Mouse (Mus musculus) liver, embryonic 15.5 days (tissue): ENCODE measurements around the gene P3h2. TPM values are rescaled to one million over a fixed set of nuclear protein-coding genes. Genes with fewer than 3 reads are reported as not detected.

Experiments
- ATAC-seq: fragments of 200-750 bp; cut with Nextera tagmentation; 2 replicates; pipeline ENCODE4 v1.8.0; 2017; ENCODE audit warnings: moderate number of reproducible peaks, mild to moderate bottlenecking, moderate library complexity; ENCODE audit not compliant: insufficient read depth
- H3K27ac ChIP-seq: fragments of 300-500 bp; sonication (generic); replicated peaks from 2 replicates; pipeline ENCODE4 v1.5.1; 2015; ENCODE audit warnings: mild to moderate bottlenecking, inconsistent platforms
- H3K27me3 ChIP-seq: fragments of 300-500 bp; sonication (generic); 2 replicates; pipeline ENCODE4 v1.6.1; 2015; ENCODE audit warnings: mild to moderate bottlenecking, inconsistent platforms
- H3K36me3 ChIP-seq: fragments of 300-500 bp; sonication (generic); replicated peaks from 2 replicates; pipeline ENCODE4 v1.6.1; 2015; ENCODE audit warnings: moderate library complexity, mild to moderate bottlenecking, inconsistent platforms
- H3K4me1 ChIP-seq: fragments of 300-500 bp; sonication (generic); replicated peaks from 2 replicates; pipeline ENCODE4 v1.6.1; 2015; ENCODE audit warnings: inconsistent platforms
- H3K4me2 ChIP-seq: fragments of 300-500 bp; sonication (generic); 2 replicates; pipeline ENCODE4 v1.6.1; 2015; ENCODE audit warnings: moderate library complexity, mild to moderate bottlenecking, inconsistent platforms
- H3K4me3 ChIP-seq: fragments of 300-500 bp; sonication (generic); replicated peaks from 2 replicates; pipeline ENCODE4 v1.5.1; 2015; ENCODE audit warnings: mild to moderate bottlenecking, inconsistent platforms
- H3K9ac ChIP-seq: fragments of 300-500 bp; sonication (generic); 2 replicates; pipeline ENCODE4 v1.6.1; 2015; ENCODE audit warnings: moderate library complexity, mild to moderate bottlenecking, inconsistent platforms
- H3K9me3 ChIP-seq: fragments of 300-500 bp; sonication (generic); replicated peaks from 2 replicates; pipeline ENCODE4 v1.6.1; 2016; ENCODE audit warnings: inconsistent platforms
- WGBS: fragments of 180-500 bp; shearing (Covaris S2); methylation state at CpG from one replicate; pipeline ENCODE4 v1.1.7; 2015; ENCODE audit warnings: mixed read lengths; ENCODE audit not compliant: insufficient replicate concordance; 5-methylcytosine and 5-hydroxymethylcytosine counted together
- polyA plus RNA-seq: library from polyadenylated mRNA; unstranded; fragments of >200 nt; fragmentation: Nextera tagmentation; extraction: Ambion mirVana; gene quantifications from 2 replicates; pipeline ENCODE4 v1.2.1, GENCODE M21; 2015

Gene P3h2
- 0.76 and 0.77 TPM in 2 replicates for polyA plus RNA-seq

DNA sequence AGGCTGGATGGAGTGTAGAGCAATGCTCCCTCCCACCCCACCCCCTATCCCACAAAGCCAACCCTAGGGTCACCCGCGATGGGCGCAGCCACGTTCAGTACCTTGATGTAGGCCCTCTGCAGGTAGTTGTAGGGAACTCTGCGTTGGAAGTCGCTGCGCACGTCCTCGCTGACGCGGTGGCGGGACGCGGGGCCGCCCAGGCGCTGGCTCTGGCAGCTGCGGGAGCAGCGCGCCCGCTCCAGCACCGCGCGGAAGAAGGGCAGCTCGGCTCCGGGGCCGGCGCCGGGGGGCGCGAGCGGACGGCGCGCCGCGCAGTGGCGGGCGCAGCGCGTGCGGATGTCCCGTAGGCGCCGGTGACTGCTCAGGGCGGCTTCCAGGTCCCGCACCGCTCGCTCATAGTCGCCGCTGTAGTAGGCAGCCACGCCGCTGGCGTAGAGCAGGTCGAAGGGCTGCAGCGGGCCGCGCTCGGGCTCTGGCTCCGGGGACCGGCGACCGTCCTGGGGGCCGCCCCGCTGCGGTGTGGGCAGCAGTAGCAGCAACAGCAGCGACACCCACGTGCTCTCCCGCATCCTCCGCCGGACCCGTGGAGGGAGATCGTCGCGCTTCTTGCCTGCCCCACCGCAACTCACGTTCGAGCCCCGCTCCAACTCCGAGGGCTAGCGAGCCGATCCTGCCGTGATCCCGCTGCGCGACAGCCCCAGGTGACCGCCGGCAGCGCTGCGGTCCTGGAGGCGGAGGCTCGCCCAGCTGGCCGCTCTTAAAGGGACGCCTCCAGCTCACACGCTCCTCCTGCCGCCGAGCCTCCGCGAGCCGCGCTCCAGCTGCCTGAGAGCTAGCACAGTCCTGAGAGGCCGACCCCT lies at the start of gene P3h2:
Gene P3h2 (minus strand): TSS at position 670 of the 860 bp plus-strand sequence.
- peak; percentile 78 for ATAC-seq
- peak within 1 kb of the TSS; percentile 67 for H3K4me2 ChIP-seq
- no peaks in the 10 kb centered on the region for H3K36me3 ChIP-seq
- no peaks in the 10 kb centered on the region for H3K4me1 ChIP-seq
- no peak within 1 kb of the TSS for H3K27ac ChIP-seq
- H3K27me3 ChIP-seq, result peaks cover 41% of the 10 kb centered on the region
- peak within 1 kb of the TSS; percentile 50 for H3K4me3 ChIP-seq
- H3K9me3 ChIP-seq, result no peaks in the 10 kb centered on the region
- H3K9ac ChIP-seq, result no peak within 1 kb of the TSS; the same call in 1 of the 2 replicates
- 1% methylated on average over 99 of the region's 101 CpGs for WGBS

DNA sequence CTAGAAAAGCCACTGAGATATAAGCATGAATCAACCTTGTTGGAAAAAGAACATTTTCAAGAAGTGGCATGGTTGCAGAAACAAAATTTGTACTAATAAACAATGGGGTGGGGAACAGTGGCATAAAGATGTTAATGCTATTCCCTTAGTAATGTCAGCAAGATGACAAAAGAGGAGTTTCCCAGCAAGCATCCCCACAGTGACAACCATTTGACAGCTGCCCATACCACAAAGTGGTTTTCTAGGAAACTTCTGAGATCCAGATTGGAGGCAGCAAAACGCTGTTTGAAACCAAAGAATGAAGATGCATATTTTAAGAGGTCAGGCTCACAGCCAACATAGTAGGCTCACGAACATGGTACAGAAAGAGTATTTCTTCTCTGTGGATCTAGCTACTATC lies 46.7 kb upstream of the P3h2 start:
- no peak overlapping the region for H3K27ac ChIP-seq

DNA sequence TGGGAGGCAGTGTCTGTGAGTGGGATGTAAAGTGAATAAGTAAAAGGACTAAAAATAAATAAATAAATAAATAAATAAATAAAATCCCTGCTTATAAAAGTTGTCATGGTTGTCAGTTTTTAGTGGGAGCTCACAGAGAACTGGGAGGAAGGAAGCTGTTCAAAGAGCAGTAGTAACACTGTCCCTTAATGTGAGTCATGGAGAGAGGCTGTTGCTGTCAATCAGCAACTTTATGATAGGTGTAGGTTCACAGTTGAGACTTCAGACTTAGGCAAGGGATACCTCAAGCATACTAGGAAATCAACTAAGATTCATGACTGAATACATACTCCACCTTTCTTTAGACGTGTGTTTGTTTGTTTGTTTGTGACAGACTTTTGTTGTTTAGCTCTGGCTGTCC lies 45.4 kb upstream of the P3h2 start:
- Histone ChIP-seq H3K27ac (no peak overlapping the region), H3K4me1 (no peaks in the 10 kb centered on the region), H3K4me2 (no peak overlapping the region), H3K36me3 (no peaks in the 10 kb centered on the region), H3K9me3 (no peaks in the 10 kb centered on the region), H3K9ac (no peak overlapping the region), H3K27me3 (no peaks in the 10 kb centered on the region), H3K4me3 (no peak overlapping the region)
- ATAC-seq, result no peak
- 38% methylated on average over 1 of the region's 1 CpGs for WGBS

More for the DNA sequence above, 46.7 kb upstream of the P3h2 start:
- Histone ChIP-seq H3K4me3 (no peak overlapping the region), H3K27me3 (no peaks in the 10 kb centered on the region), H3K9me3 (no peaks in the 10 kb centered on the region), H3K4me1 (no peaks in the 10 kb centered on the region), H3K9ac (no peak overlapping the region), H3K36me3 (no peaks in the 10 kb centered on the region), H3K4me2 (no peak overlapping the region)
- ATAC-seq, result no peak
- WGBS, result 55% methylated on average over 2 of the region's 2 CpGs

DNA sequence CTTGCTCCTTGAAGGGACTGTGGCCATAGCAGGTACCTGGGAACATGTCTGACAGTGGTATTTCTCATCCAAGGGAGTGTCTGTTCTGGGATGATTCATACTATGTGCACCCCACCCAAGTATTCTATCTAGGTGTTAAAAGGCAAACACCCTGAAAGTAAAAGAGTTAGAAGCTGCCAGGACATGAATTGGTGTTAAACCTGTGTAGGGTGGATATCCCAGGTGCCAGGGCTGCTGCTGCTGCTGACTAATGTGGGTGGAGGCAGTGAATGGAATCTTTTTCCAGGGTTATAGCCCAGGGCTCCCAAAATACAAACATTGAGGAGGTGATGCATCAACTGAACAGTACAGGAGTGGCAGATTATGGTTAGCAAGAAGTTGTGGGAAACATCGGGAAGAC lies 41.3 kb upstream of the P3h2 start:
- 44% methylated on average over 1 of the region's 1 CpGs for WGBS
- Histone ChIP-seq H3K9ac (no peak overlapping the region), H3K4me3 (no peak overlapping the region), H3K9me3 (no peaks in the 10 kb centered on the region), H3K27ac (no peak overlapping the region), H3K27me3 (no peaks in the 10 kb centered on the region), H3K4me2 (no peak overlapping the region), H3K36me3 (no peaks in the 10 kb centered on the region), H3K4me1 (no peaks in the 10 kb centered on the region)
- no peak for ATAC-seq

GRCm38 (mm10) chr16:26131126-26131525 lies 25.5 kb upstream of the P3h2 start:
- Histone ChIP-seq H3K4me2 (no peak overlapping the region), H3K27ac (no peak overlapping the region), H3K36me3 (no peaks in the 10 kb centered on the region), H3K4me1 (no peaks in the 10 kb centered on the region), H3K4me3 (no peak overlapping the region), H3K9ac (no peak overlapping the region), H3K27me3 (no peaks in the 10 kb centered on the region), H3K9me3 (no peaks in the 10 kb centered on the region)
- ATAC-seq, result no peak
- 76% methylated on average over 1 of the region's 1 CpGs for WGBS

GRCm38 (mm10) chr16:26106618-26107017 lies 1.0 kb upstream of the P3h2 start:
- no peaks in the 10 kb centered on the region for H3K9me3 ChIP-seq
- no peak overlapping the region for H3K4me2 ChIP-seq
- peaks cover 41% of the 10 kb centered on the region for H3K27me3 ChIP-seq
- no peak overlapping the region for H3K27ac ChIP-seq
- H3K4me3 ChIP-seq, result no peak overlapping the region
- H3K4me1 ChIP-seq, result no peaks in the 10 kb centered on the region
- H3K36me3 ChIP-seq, result no peaks in the 10 kb centered on the region
- WGBS, result 45% methylated on average over 5 of the region's 5 CpGs
- no peak overlapping the region for H3K9ac ChIP-seq
- no peak for ATAC-seq

- Histone ChIP-seq H3K9ac (no peak overlapping the region), H3K27me3 (peaks cover 41% of the 10 kb centered on the region), H3K36me3 (no peaks in the 10 kb centered on the region), H3K4me1 (no peaks in the 10 kb centered on the region), H3K9me3 (no peaks in the 10 kb centered on the region), H3K4me2 (peak overlapping the region; percentile 67), H3K4me3 (peak overlapping the region; percentile 50), H3K27ac (no peak overlapping the region)
- 4% methylated on average over 5 of the region's 5 CpGs for WGBS
- ATAC-seq, result no peak
Observed at GRCm38 (mm10) chr16:26106041-26106617, 545 bp upstream of the P3h2 start.

DNA sequence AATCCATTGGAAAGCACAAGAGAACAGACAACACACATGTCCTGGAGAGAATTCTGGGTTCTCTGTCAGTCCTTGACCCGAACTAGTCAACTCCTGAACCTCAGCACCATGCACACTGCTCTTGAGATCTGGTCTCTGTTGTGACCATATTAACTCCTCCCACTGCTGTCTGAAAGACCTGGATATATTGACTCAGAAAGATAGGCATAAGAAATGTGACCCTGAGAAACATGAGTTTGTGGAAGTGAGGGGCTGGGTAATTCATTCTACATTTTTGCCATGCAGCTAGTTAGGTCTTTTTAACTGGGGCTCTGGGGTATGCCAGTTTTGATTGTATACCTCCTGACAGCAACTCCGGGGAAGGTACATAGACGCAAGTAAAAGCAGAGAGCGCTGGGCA lies 1.3 kb downstream of the P3h2 start:
- Histone ChIP-seq H3K4me3 (0 out of 2 replicates have a peak overlapping the region, but pooled peaks have one; percentile 2), H3K27me3 (peaks cover 41% of the 10 kb centered on the region), H3K27ac (no peak overlapping the region), H3K4me1 (no peaks in the 10 kb centered on the region), H3K9ac (no peak overlapping the region), H3K9me3 (no peaks in the 10 kb centered on the region), H3K4me2 (no peak overlapping the region), H3K36me3 (no peaks in the 10 kb centered on the region)
- ATAC-seq, result no peak
- 41% methylated on average over 4 of the region's 4 CpGs for WGBS

DNA sequence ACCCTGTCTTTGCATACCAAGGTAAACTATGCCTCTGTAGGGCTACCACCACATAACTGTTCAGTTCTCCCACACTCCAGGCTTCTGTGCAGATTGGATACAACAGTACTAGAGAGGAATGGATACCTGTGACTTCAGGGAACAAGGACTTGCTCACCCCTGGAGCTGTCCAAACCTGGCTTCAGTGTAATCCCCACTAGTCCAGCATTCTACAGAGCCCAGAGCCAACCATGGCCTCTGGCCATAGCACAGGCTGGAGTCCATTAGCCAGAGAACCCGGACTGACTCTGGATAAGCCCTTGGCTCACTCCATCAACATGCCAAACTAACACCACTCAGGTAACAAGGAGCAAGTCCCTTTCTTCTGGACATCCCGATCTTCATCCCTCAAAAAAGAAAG lies 2.7 kb downstream of the P3h2 start:
- Histone ChIP-seq H3K36me3 (no peaks in the 10 kb centered on the region), H3K27me3 (peaks cover 41% of the 10 kb centered on the region), H3K9me3 (no peaks in the 10 kb centered on the region), H3K4me2 (no peak overlapping the region), H3K4me1 (no peaks in the 10 kb centered on the region), H3K27ac (no peak overlapping the region), H3K4me3 (no peak overlapping the region), H3K9ac (no peak overlapping the region)
- ATAC-seq, result no peak
- WGBS, result 63% methylated on average over 2 of the region's 2 CpGs

GRCm38 (mm10) chr16:26100167-26100566 lies 5.4 kb downstream of the P3h2 start:
- Histone ChIP-seq H3K4me2 (no peak overlapping the region), H3K9ac (no peak overlapping the region), H3K4me1 (no peaks in the 10 kb centered on the region), H3K27ac (no peak overlapping the region), H3K36me3 (no peaks in the 10 kb centered on the region), H3K4me3 (no peak overlapping the region), H3K27me3 (peaks cover 23% of the 10 kb centered on the region), H3K9me3 (no peaks in the 10 kb centered on the region)
- 39% methylated on average over 4 of the region's 4 CpGs for WGBS
- no peak for ATAC-seq

GRCm38 (mm10) chr16:26095696-26096284 lies 9.8 kb downstream of the P3h2 start:
- Histone ChIP-seq H3K4me3 (no peak overlapping the region), H3K27me3 (no peaks in the 10 kb centered on the region), H3K27ac (no peak overlapping the region), H3K4me2 (no peak overlapping the region), H3K9me3 (no peaks in the 10 kb centered on the region), H3K9ac (no peak overlapping the region), H3K4me1 (no peaks in the 10 kb centered on the region), H3K36me3 (no peaks in the 10 kb centered on the region)
- WGBS, result 50% methylated on average over 7 of the region's 7 CpGs
- ATAC-seq, result no peak
